Mouse (Mus musculus) limb, embryonic 14.5 days (tissue): Measurements from ENCODE around the gene Ppp1r9b. TPM values are rescaled to one million over a fixed set of nuclear protein-coding genes. Genes with fewer than 3 reads are reported as not detected.
A peak's percentile ranks its signal among the peaks of the same experiment; 100 is the strongest.

Experiments
- ATAC-seq: fragments of 200-750 bp; cut with Nextera tagmentation; 2 replicates; pipeline ENCODE4 v1.8.0; 2017; ENCODE audit warnings: low read depth, moderate number of reproducible peaks, moderate TSS enrichment; ENCODE audit not compliant: low FRiP score
- DNase-seq: peaks from one replicate; pipeline ENCODE4 v3.0.0-alpha.2; 2015; ENCODE audit warnings: low spot score
- H3K27ac ChIP-seq: fragments of 300-500 bp; sonication (generic); replicated peaks from 2 replicates; pipeline ENCODE4 v1.5.1; 2014; ENCODE audit warnings: low read depth, mild to moderate bottlenecking, low read length, moderate library complexity, mixed read lengths
- H3K27me3 ChIP-seq: fragments of 300-500 bp; sonication (generic); 2 replicates; pipeline ENCODE4 v1.6.1; 2014; ENCODE audit warnings: low read length, mixed read lengths; ENCODE audit not compliant: control insufficient read depth, insufficient read depth
- H3K36me3 ChIP-seq: fragments of 300-500 bp; sonication (generic); 2 replicates; pipeline ENCODE4 v1.6.1; 2014; ENCODE audit warnings: mild to moderate bottlenecking, low read length, moderate library complexity, mixed read lengths; ENCODE audit not compliant: control insufficient read depth, insufficient read depth
- H3K4me1 ChIP-seq: fragments of 300-500 bp; sonication (generic); 2 replicates; pipeline ENCODE4 v1.6.1; 2014; ENCODE audit warnings: antibody characterized with exemption, low read length, mixed read lengths; ENCODE audit not compliant: control insufficient read depth, insufficient read depth
- H3K4me2 ChIP-seq: fragments of 300-500 bp; sonication (generic); replicated peaks from 2 replicates; pipeline ENCODE4 v1.6.1; 2014; ENCODE audit warnings: low read depth, mild to moderate bottlenecking, low read length, moderate library complexity; ENCODE audit not compliant: severe bottlenecking
- H3K4me3 ChIP-seq: fragments of 300-500 bp; sonication (generic); replicated peaks from 2 replicates; pipeline ENCODE4 v1.5.1; 2014; ENCODE audit warnings: low read length
- H3K9ac ChIP-seq: fragments of 300-500 bp; sonication (generic); 2 replicates; pipeline ENCODE4 v1.6.1; 2014; ENCODE audit warnings: mild to moderate bottlenecking, low read depth, low read length, moderate library complexity; ENCODE audit not compliant: severe bottlenecking
- H3K9me3 ChIP-seq: fragments of 300-500 bp; sonication (generic); 2 replicates; pipeline ENCODE4 v1.6.1; 2016; ENCODE audit warnings: low read length; ENCODE audit not compliant: control insufficient read depth
- POLR2A ChIP-seq: fragments of 200-500 bp; IDR thresholded peaks from 2 replicates; pipeline ENCODE4 v1.8.0; 2012; ENCODE audit warnings: inconsistent platforms, mild to moderate bottlenecking, moderate library complexity, borderline replicate concordance; ENCODE audit not compliant: insufficient read depth, insufficient read length; ENCODE audit errors: extremely low read depth
- WGBS: fragments of 180-500 bp; shearing (Covaris S2); extraction: QIAGEN DNeasy Blood & Tissue Kit; methylation state at CpG from one replicate; pipeline ENCODE4 v1.1.7; 2014; 5-methylcytosine and 5-hydroxymethylcytosine counted together
- polyA plus RNA-seq, 2 experiments: library from polyadenylated mRNA; depleted of rRNA in 1 of 2; stranded (reverse) in 1 of 2; unstranded in 1 of 2; fragments of >200 nt; fragmentation: Nextera tagmentation in 1 of 2; extraction: Ambion mirVana in 1 of 2; gene quantifications; 2 replicates each; pipeline versions ENCODE4 v1.2.1 to v1.2.3; 2012 to 2014

Ppp1r9b gene
- polyA plus RNA-seq, 2 experiments, result 17.3 to 32.8 TPM

DNA sequence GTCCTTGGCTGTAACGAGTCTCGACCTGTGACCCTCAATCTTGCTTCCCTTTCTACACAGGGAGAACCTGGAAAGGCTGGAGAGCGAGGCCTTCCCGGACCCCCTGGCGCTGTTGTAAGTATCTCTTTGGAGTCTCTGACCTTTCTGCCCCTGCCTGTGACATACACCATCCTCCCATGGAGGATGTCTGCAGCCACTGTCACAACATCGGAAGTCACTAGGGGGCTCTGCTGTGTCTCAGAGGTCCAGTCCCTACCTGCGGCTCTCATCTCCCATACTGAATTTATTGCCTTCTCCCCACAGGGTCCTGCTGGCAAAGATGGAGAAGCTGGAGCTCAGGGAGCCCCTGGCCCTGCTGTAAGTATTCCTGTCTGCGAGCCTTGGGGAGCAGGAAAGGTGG, 46.5 kb upstream of the Ppp1r9b start:
- peak overlapping the region; percentile 73; the same call in 1 of the 2 replicates for H3K4me2 ChIP-seq
- H3K9me3 ChIP-seq, result no peaks in the 10 kb centered on the region
- H3K9ac ChIP-seq, result peak overlapping the region; percentile 34; the same call in 1 of the 2 replicates
- H3K4me3 ChIP-seq, result no peak overlapping the region
- TF ChIP-seq POLR2A, result no peak
- 20% methylated on average over 8 of the region's 8 CpGs for WGBS
- H3K36me3 ChIP-seq, result peaks cover 100% of the 10 kb centered on the region
- ATAC-seq, result no peak
- peak overlapping the region; percentile 93 for H3K27ac ChIP-seq
- no peaks in the 10 kb centered on the region for H3K27me3 ChIP-seq
- no peak for DNase-seq
- peaks cover 15% of the 10 kb centered on the region for H3K4me1 ChIP-seq

DNA sequence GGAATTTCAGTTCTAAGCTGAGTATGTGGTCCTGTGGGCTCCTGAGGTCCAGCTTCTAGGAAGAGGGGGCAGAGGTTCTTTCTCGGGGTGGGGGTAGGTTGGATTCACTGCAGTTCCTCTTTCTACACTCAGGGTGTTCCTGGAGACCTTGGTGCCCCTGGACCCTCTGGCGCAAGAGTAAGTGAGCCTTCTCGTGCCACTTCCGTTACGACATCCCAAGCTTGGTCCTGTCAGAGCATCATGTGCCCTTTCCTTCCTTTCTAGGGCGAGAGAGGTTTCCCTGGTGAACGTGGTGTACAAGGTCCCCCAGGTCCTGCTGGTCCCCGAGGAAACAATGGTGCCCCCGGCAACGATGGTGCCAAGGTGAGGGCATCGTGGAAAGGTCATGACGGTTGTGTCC, 45.6 kb upstream of the Ppp1r9b start:
- H3K27ac ChIP-seq, result peak overlapping the region; percentile 93
- no peak overlapping the region for H3K9ac ChIP-seq
- DNase-seq (no peak), ATAC-seq (no peak)
- H3K4me2 ChIP-seq, result no peak overlapping the region
- no peaks in the 10 kb centered on the region for H3K27me3 ChIP-seq
- H3K4me1 ChIP-seq, result peaks cover 10% of the 10 kb centered on the region; the same call in 1 of the 2 replicates
- H3K9me3 ChIP-seq, result no peaks in the 10 kb centered on the region
- peaks cover 100% of the 10 kb centered on the region for H3K36me3 ChIP-seq
- no peak for TF ChIP-seq POLR2A
- H3K4me3 ChIP-seq, result no peak overlapping the region
- WGBS, result 85% methylated on average over 12 of the region's 12 CpGs

DNA sequence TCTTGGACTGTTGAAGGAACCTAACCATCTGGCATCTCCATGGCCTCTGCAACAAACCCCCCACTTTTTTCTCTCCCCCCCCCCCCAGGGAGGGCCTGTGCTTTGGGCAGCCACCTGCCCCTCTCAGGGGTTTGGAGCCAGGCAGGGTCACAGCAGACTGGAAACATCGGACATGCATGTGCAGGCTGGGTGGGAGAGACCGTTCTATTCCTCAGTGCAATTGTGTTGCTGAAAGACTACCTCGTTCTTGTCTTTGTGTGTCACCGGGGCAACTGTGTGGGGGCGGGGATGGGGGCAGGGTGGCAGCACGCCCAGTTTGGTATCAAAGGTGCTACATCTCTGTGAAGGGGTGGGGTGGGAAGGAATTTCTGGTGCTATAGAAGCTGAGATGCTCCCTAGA, 38.7 kb upstream of the Ppp1r9b start:
- ATAC-seq, result no peak
- Histone ChIP-seq H3K27me3 (no peaks in the 10 kb centered on the region), H3K36me3 (peaks cover 59% of the 10 kb centered on the region), H3K27ac (peak overlapping the region; percentile 21; the same call in 1 of the 2 replicates), H3K9ac (no peak overlapping the region), H3K4me2 (no peak overlapping the region), H3K4me1 (0 out of 2 replicates have a peak, but pooled peaks cover 5% of the 10 kb centered on the region), H3K4me3 (no peak overlapping the region), H3K9me3 (no peaks in the 10 kb centered on the region)
- TF ChIP-seq POLR2A, result no peak
- 21% methylated on average over 6 of the region's 6 CpGs for WGBS
- no peak for DNase-seq

DNA sequence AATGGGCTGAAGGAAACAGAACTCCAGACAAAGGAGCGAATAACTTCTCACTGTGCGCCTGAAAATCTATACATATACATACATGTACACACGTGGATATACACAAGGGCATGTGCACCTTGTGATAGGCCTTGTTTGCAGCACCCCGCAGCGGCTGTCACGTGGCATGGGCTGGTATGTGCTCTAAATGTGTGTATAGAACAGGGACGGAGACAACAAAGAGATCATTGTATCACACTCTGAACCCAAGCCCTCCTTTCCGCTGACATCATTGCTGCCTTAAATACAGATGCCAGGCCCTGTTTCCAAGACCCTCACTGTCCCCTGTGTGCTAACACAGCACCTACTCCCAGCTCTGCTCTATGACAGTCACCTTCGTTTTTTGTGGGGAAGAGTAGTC, 35.7 kb upstream of the Ppp1r9b start:
- no peaks in the 10 kb centered on the region for H3K9me3 ChIP-seq
- H3K9ac ChIP-seq, result 0 out of 2 replicates have a peak overlapping the region, but pooled peaks have one; percentile 18
- no peak for DNase-seq
- WGBS, result 77% methylated on average over 9 of the region's 9 CpGs
- ATAC-seq, result no peak
- no peak for TF ChIP-seq POLR2A
- H3K4me3 ChIP-seq, result peak overlapping the region; percentile 23
- peak overlapping the region; percentile 36 for H3K4me2 ChIP-seq
- H3K27me3 ChIP-seq, result no peaks in the 10 kb centered on the region
- peak overlapping the region; percentile 67 for H3K27ac ChIP-seq
- H3K4me1 ChIP-seq, result peaks cover 15% of the 10 kb centered on the region
- H3K36me3 ChIP-seq, result peaks cover 29% of the 10 kb centered on the region

DNA sequence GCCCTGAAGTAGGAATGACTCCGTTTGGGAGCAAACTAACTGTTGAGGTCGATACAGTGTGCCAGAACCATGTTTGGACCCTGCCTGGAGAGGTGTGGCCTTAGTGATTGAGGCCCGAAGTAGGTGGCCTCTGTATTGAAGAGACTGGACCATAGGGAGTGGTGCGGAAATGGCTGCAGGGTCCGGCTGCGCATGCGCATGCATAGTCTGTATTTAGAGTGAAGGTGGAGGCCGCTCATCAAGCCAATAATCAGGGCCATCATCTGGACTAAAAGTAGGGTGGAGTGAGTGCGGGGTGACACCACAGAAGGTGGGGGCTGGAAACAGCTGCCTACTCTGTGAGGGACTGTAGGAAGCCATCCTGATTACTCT, 33.2 kb upstream of the Ppp1r9b start:
- Histone ChIP-seq H3K9ac (no peak overlapping the region), H3K4me3 (no peak overlapping the region), H3K9me3 (no peaks in the 10 kb centered on the region), H3K4me1 (peaks cover 15% of the 10 kb centered on the region), H3K27ac (no peak overlapping the region), H3K27me3 (no peaks in the 10 kb centered on the region), H3K36me3 (peaks cover 7% of the 10 kb centered on the region; the same call in 1 of the 2 replicates), H3K4me2 (0 out of 2 replicates have a peak overlapping the region, but pooled peaks have one; percentile 5)
- WGBS, result 82% methylated on average over 9 of the region's 9 CpGs
- DNase-seq, result no peak
- no peak for ATAC-seq
- TF ChIP-seq POLR2A, result no peak
